Mouse (Mus musculus): ENCODE results near the gene Gm20388. TPM values are rescaled to one million over a fixed set of nuclear protein-coding genes. Genes with fewer than 3 reads are reported as not detected.

Gm20388 gene
- total RNA-seq, 1 experiment: 27.0 TPM

DNA sequence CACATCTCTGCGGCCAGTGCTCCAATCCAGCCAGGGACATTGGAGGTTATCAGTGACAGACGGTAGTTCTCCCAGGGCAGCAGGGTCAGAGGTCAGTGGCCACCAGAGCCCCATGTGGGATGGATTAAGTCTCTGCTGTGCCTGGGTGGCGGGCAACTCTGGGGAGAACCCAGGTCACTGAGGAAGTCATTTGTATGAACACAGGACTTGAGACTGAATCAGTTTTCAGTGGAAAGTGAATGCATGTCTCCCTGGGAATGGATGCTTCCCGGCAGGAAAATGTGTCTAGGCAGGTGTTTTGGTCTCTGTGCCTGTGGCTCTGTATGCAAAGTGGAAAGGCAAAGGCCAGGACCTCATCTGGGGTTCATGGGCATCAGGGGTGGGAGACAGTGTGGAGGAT lies 922.6 kb downstream of the Gm20388 start:
- in situ Hi-C loops (cut with MboI; ENCODE audit: low sequenced_read_pairs in 2 of 2, unreplicated experiment in 2 of 2): no loop called here
- no peak overlapping the region for H3K9ac ChIP-seq (ENCODE audit: insufficient read depth, low read depth, low read length, poor library complexity, severe bottlenecking)
- H3K4me3 ChIP-seq (ENCODE audit: insufficient read depth in 1 of 2, low read depth in 1 of 2, low read length in 2 of 2, poor library complexity in 1 of 2, severe bottlenecking in 1 of 2): no peak overlapping the region
- TF ChIP-seq MAFK (IDR thresholded peaks at IDR 0.05; ENCODE audit: insufficient read depth, low read depth, low read length) (no peak), HCFC1 (IDR thresholded peaks at IDR 0.05; ENCODE audit: borderline replicate concordance, insufficient read depth, low read length) (no peak), ZNF384 (IDR thresholded peaks at IDR 0.05; ENCODE audit: low read depth, low read length) (no peak), CHD2 (IDR thresholded peaks at IDR 0.05; ENCODE audit: low read depth, low read length) (no peak), ZC3H11A (IDR thresholded peaks at IDR 0.05; ENCODE audit: borderline replicate concordance, low read depth, low read length) (no peak)
- no peaks in the 10 kb centered on the region for H3K36me3 ChIP-seq (ENCODE audit: control insufficient read depth, insufficient read depth, low read length, poor library complexity, severe bottlenecking)
- no peaks in the 10 kb centered on the region for H3K9me3 ChIP-seq (ENCODE audit: control insufficient read depth, insufficient read depth, low read depth, low read length)
- DNase-seq (ENCODE audit: low read depth, low spot score): no peak
- H3K4me1 ChIP-seq (ENCODE audit: control insufficient read depth in 2 of 2, insufficient read depth in 2 of 2, low read length in 2 of 2, poor library complexity in 1 of 2): peaks cover 0 to 2% of the 10 kb centered on the region in 2 experiments; a peak in 1 of 4 replicates
- H3K27ac ChIP-seq (ENCODE audit: insufficient read depth, low read depth, low read length, poor library complexity, severe bottlenecking): no peak overlapping the region

- H3K36me3 ChIP-seq (ENCODE audit: control insufficient read depth, insufficient read depth, low read length, poor library complexity, severe bottlenecking): no peaks in the 10 kb centered on the region
- H3K9ac ChIP-seq (ENCODE audit: insufficient read depth, low read depth, low read length, poor library complexity, severe bottlenecking): no peak overlapping the region
- H3K4me3 ChIP-seq (ENCODE audit: insufficient read depth in 1 of 2, low read depth in 1 of 2, low read length in 2 of 2, poor library complexity in 1 of 2, severe bottlenecking in 1 of 2): no peak overlapping the region
- in situ Hi-C loops (cut with MboI; ENCODE audit: low sequenced_read_pairs in 2 of 2, unreplicated experiment in 2 of 2): no loop called here
- no peak for TF ChIP-seq HCFC1 (IDR thresholded peaks at IDR 0.05; ENCODE audit: borderline replicate concordance, insufficient read depth, low read length)
- no peak for TF ChIP-seq MAFK (IDR thresholded peaks at IDR 0.05; ENCODE audit: insufficient read depth, low read depth, low read length)
- no peak for TF ChIP-seq ZNF384 (IDR thresholded peaks at IDR 0.05; ENCODE audit: low read depth, low read length)
- no peak for TF ChIP-seq CHD2 (IDR thresholded peaks at IDR 0.05; ENCODE audit: low read depth, low read length)
- TF ChIP-seq ZC3H11A (IDR thresholded peaks at IDR 0.05; ENCODE audit: borderline replicate concordance, low read depth, low read length): no peak
- no peaks in the 10 kb centered on the region for H3K9me3 ChIP-seq (ENCODE audit: control insufficient read depth, insufficient read depth, low read depth, low read length)
- H3K4me1 ChIP-seq (ENCODE audit: control insufficient read depth in 2 of 2, insufficient read depth in 2 of 2, low read length in 2 of 2, poor library complexity in 1 of 2): no peaks in the 10 kb centered on the region
- no peak overlapping the region for H3K27ac ChIP-seq (ENCODE audit: insufficient read depth, low read depth, low read length, poor library complexity, severe bottlenecking)
- no peak for DNase-seq (ENCODE audit: low read depth, low spot score)
Observed at GRCm38 (mm10) chr8:120839031-120839430, 928.4 kb downstream of the Gm20388 start.

DNA sequence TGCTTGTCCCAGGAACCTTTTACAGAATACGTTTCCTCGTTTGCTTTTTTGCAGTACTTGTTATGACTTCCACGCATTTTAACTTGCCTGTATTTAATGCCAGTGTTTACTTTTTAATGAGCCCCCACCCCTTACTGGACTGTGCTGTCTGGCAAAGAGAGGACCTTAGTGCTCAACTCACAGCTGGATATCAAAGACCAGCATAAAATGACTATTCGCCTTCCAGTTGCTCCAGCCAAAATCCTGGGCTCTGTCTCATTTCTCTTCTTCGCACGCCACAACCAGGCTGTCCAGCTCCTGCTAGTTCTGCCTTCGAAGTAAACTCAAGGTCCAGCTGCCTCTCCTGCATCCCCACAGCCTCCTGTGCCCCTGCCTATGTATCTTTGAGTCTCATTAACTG lies 932.4 kb downstream of the Gm20388 start:
- Histone ChIP-seq H3K4me1 (ENCODE audit: control insufficient read depth in 2 of 2, insufficient read depth in 2 of 2, low read length in 2 of 2, poor library complexity in 1 of 2) (no peaks in the 10 kb centered on the region), H3K4me3 (ENCODE audit: insufficient read depth in 1 of 2, low read depth in 1 of 2, low read length in 2 of 2, poor library complexity in 1 of 2, severe bottlenecking in 1 of 2) (no peak overlapping the region), H3K36me3 (ENCODE audit: control insufficient read depth, insufficient read depth, low read length, poor library complexity, severe bottlenecking) (no peaks in the 10 kb centered on the region), H3K27ac (ENCODE audit: insufficient read depth, low read depth, low read length, poor library complexity, severe bottlenecking) (no peak overlapping the region), H3K9ac (ENCODE audit: insufficient read depth, low read depth, low read length, poor library complexity, severe bottlenecking) (no peak overlapping the region), H3K9me3 (ENCODE audit: control insufficient read depth, insufficient read depth, low read depth, low read length) (no peaks in the 10 kb centered on the region)
- TF ChIP-seq ZNF384 (IDR thresholded peaks at IDR 0.05; ENCODE audit: low read depth, low read length): no peak
- TF ChIP-seq HCFC1 (IDR thresholded peaks at IDR 0.05; ENCODE audit: borderline replicate concordance, insufficient read depth, low read length): no peak
- TF ChIP-seq CHD2 (IDR thresholded peaks at IDR 0.05; ENCODE audit: low read depth, low read length): no peak
- TF ChIP-seq MAFK (IDR thresholded peaks at IDR 0.05; ENCODE audit: insufficient read depth, low read depth, low read length): no peak
- no peak for TF ChIP-seq ZC3H11A (IDR thresholded peaks at IDR 0.05; ENCODE audit: borderline replicate concordance, low read depth, low read length)
- no peak for DNase-seq (ENCODE audit: low read depth, low spot score)
- in situ Hi-C loops (cut with MboI; ENCODE audit: low sequenced_read_pairs in 2 of 2, unreplicated experiment in 2 of 2): no loop called here

- Histone ChIP-seq H3K9me3 (ENCODE audit: control insufficient read depth, insufficient read depth, low read depth, low read length) (no peaks in the 10 kb centered on the region), H3K4me3 (ENCODE audit: insufficient read depth in 1 of 2, low read depth in 1 of 2, low read length in 2 of 2, poor library complexity in 1 of 2, severe bottlenecking in 1 of 2) (no peak overlapping the region), H3K36me3 (ENCODE audit: control insufficient read depth, insufficient read depth, low read length, poor library complexity, severe bottlenecking) (no peaks in the 10 kb centered on the region), H3K9ac (ENCODE audit: insufficient read depth, low read depth, low read length, poor library complexity, severe bottlenecking) (no peak overlapping the region), H3K4me1 (ENCODE audit: control insufficient read depth in 2 of 2, insufficient read depth in 2 of 2, low read length in 2 of 2, poor library complexity in 1 of 2) (no peaks in the 10 kb centered on the region; a peak in 1 of 4 replicates), H3K27ac (ENCODE audit: insufficient read depth, low read depth, low read length, poor library complexity, severe bottlenecking) (no peak overlapping the region)
- TF ChIP-seq MAFK (IDR thresholded peaks at IDR 0.05; ENCODE audit: insufficient read depth, low read depth, low read length) (no peak), HCFC1 (IDR thresholded peaks at IDR 0.05; ENCODE audit: borderline replicate concordance, insufficient read depth, low read length) (no peak), ZC3H11A (IDR thresholded peaks at IDR 0.05; ENCODE audit: borderline replicate concordance, low read depth, low read length) (no peak), CHD2 (IDR thresholded peaks at IDR 0.05; ENCODE audit: low read depth, low read length) (no peak), ZNF384 (IDR thresholded peaks at IDR 0.05; ENCODE audit: low read depth, low read length) (no peak)
- in situ Hi-C loops (cut with MboI; ENCODE audit: low sequenced_read_pairs in 2 of 2, unreplicated experiment in 2 of 2): no loop called here
- DNase-seq (ENCODE audit: low read depth, low spot score): no peak
Observed at GRCm38 (mm10) chr8:120846018-120846417, 935.4 kb downstream of the Gm20388 start.

GRCm38 (mm10) chr8:120847279-120847678 lies 936.6 kb downstream of the Gm20388 start:
- in situ Hi-C loops (cut with MboI; ENCODE audit: low sequenced_read_pairs in 2 of 2, unreplicated experiment in 2 of 2): no loop called here
- Histone ChIP-seq H3K36me3 (ENCODE audit: control insufficient read depth, insufficient read depth, low read length, poor library complexity, severe bottlenecking) (no peaks in the 10 kb centered on the region), H3K9me3 (ENCODE audit: control insufficient read depth, insufficient read depth, low read depth, low read length) (no peaks in the 10 kb centered on the region), H3K27ac (ENCODE audit: insufficient read depth, low read depth, low read length, poor library complexity, severe bottlenecking) (no peak overlapping the region), H3K9ac (ENCODE audit: insufficient read depth, low read depth, low read length, poor library complexity, severe bottlenecking) (no peak overlapping the region), H3K4me3 (ENCODE audit: insufficient read depth in 1 of 2, low read depth in 1 of 2, low read length in 2 of 2, poor library complexity in 1 of 2, severe bottlenecking in 1 of 2) (no peak overlapping the region), H3K4me1 (ENCODE audit: control insufficient read depth in 2 of 2, insufficient read depth in 2 of 2, low read length in 2 of 2, poor library complexity in 1 of 2) (no peaks in the 10 kb centered on the region; a peak in 1 of 4 replicates)
- DNase-seq (ENCODE audit: low read depth, low spot score): no peak
- TF ChIP-seq ZC3H11A (IDR thresholded peaks at IDR 0.05; ENCODE audit: borderline replicate concordance, low read depth, low read length) (no peak), MAFK (IDR thresholded peaks at IDR 0.05; ENCODE audit: insufficient read depth, low read depth, low read length) (no peak), HCFC1 (IDR thresholded peaks at IDR 0.05; ENCODE audit: borderline replicate concordance, insufficient read depth, low read length) (no peak), CHD2 (IDR thresholded peaks at IDR 0.05; ENCODE audit: low read depth, low read length) (no peak), ZNF384 (IDR thresholded peaks at IDR 0.05; ENCODE audit: low read depth, low read length) (no peak)
